Mouse (Mus musculus): ENCODE data around the gene Actr5. TPM values are rescaled to one million over a fixed set of nuclear protein-coding genes. Genes with fewer than 3 reads are reported as not detected.

Gene Actr5
- polyA plus RNA-seq, 1 experiment from 2014 or later, result 2.7 TPM

- ATAC-seq (ENCODE audit: insufficient read depth, low FRiP score), result peak; percentile 51
- H3K27ac ChIP-seq (ENCODE audit: low read length), result peak overlapping the region; percentile 32; the same call in 1 of the 2 replicates
- 40% methylated on average over 25 of the region's 25 CpGs for WGBS
- no peaks in the 10 kb centered on the region for H3K4me1 ChIP-seq (ENCODE audit: control insufficient read depth, insufficient read depth, low read length)
- H3K4me3 ChIP-seq (replicated peaks; ENCODE audit: low read length), result no peak overlapping the region; the same call in 1 of the 2 replicates
- H3K36me3 ChIP-seq (ENCODE audit: control insufficient read depth, insufficient read depth, low read length), result no peaks in the 10 kb centered on the region
- H3K9ac ChIP-seq (ENCODE audit: low read length), result no peak overlapping the region
- H3K4me2 ChIP-seq (ENCODE audit: low read depth, low read length), result peak overlapping the region; percentile 30; the same call in 1 of the 2 replicates
- no peaks in the 10 kb centered on the region for H3K9me3 ChIP-seq (replicated peaks; ENCODE audit: control insufficient read depth, low read length)
- no peaks in the 10 kb centered on the region for H3K27me3 ChIP-seq (ENCODE audit: control insufficient read depth, insufficient read depth, low read length)
Measured at GRCm38 (mm10) chr2:158687804-158688241, 63.1 kb downstream of the Actr5 start.

MicroRNAs within 50 kb of the gene (microRNA counts, 519-probe panel; counts per million panel counts)
- not detected for microRNA mmu-miR-3474

Small RNA genes lying within 50 kb of the gene (microRNA-seq; reads per million reads assigned to microRNA genes)
- 0.50 reads per million for gene Mir3474

Other genes with a start within 250 kb of the Actr5 start
- gene Snhg11, start 249.2 kb upstream of the Actr5 start, polyA plus RNA-seq (2015; fragmentation: Nextera tagmentation; extraction: Ambion mirVana), result 5.4 and 7.5 TPM in 2 replicates
- 12.5 and 13.2 TPM in 2 replicates for gene Ralgapb, start 215.0 kb upstream of the Actr5 start, polyA plus RNA-seq (2015; fragmentation: Nextera tagmentation; extraction: Ambion mirVana)
- 1.9 and 3.8 TPM in 2 replicates for gene Adig, start 122.3 kb upstream of the Actr5 start, polyA plus RNA-seq (2015; fragmentation: Nextera tagmentation; extraction: Ambion mirVana)
- gene Arhgap40, start 112.1 kb upstream of the Actr5 start, polyA plus RNA-seq (2015; fragmentation: Nextera tagmentation; extraction: Ambion mirVana), result 8.3 and 9.3 TPM in 2 replicates
- gene Slc32a1, start 14.1 kb upstream of the Actr5 start, polyA plus RNA-seq (2015; fragmentation: Nextera tagmentation; extraction: Ambion mirVana), result not detected in 2 replicates
- 3.5 and 4.1 TPM in 2 replicates for gene Ppp1r16b, start 40.5 kb downstream of the Actr5 start, polyA plus RNA-seq (2015; fragmentation: Nextera tagmentation; extraction: Ambion mirVana)
- gene Fam83d, start 143.2 kb downstream of the Actr5 start, polyA plus RNA-seq (2015; fragmentation: Nextera tagmentation; extraction: Ambion mirVana), result 43.2 and 43.9 TPM in 2 replicates
- gene Dhx35, start 169.9 kb downstream of the Actr5 start, polyA plus RNA-seq (2015; fragmentation: Nextera tagmentation; extraction: Ambion mirVana), result 11.9 and 13.3 TPM in 2 replicates

Data from stomach, embryonic 16.5 days (tissue).